Mouse (Mus musculus) midbrain, embryonic 10.5 days (tissue): ENCODE measurements at regions not wholly inside any gene's neighbourhood (a gene's known extent, or its start where the extent isn't known, plus 50 kb on each side); places are given as distances from the start of the nearest gene placed in this dataset.
A peak's percentile ranks its signal among the peaks of the same experiment; 100 is the strongest.
"Not testable (repeated sequence)": the region's sequence is repeated elsewhere in the genome, so short reads cannot be mapped to it uniquely, and the experiment has no call there.

Experiments used
- DNase-seq: peaks from one replicate; pipeline ENCODE4 v3.0.0-alpha.2; 2017; ENCODE audit warnings: low spot score
- H3K27ac ChIP-seq: fragments of 300-500 bp; sonication (generic); replicated peaks from 2 replicates; pipeline ENCODE4 v1.5.1; 2016; ENCODE audit warnings: mild to moderate bottlenecking
- H3K27me3 ChIP-seq: fragments of 300-500 bp; sonication (generic); 2 replicates; pipeline ENCODE4 v1.6.1; 2016; ENCODE audit warnings: low read depth, mild to moderate bottlenecking; ENCODE audit not compliant: poor library complexity, severe bottlenecking
- H3K36me3 ChIP-seq: fragments of 300-500 bp; sonication (generic); 2 replicates; pipeline ENCODE4 v1.6.1; 2016; ENCODE audit warnings: mild to moderate bottlenecking, moderate library complexity
- H3K4me1 ChIP-seq: fragments of 300-500 bp; sonication (generic); 2 replicates; pipeline ENCODE4 v1.6.1; 2016
- H3K4me3 ChIP-seq: fragments of 300-500 bp; sonication (generic); 2 replicates; pipeline ENCODE4 v1.5.1; 2016; ENCODE audit warnings: mild to moderate bottlenecking, moderate library complexity
- H3K9me3 ChIP-seq: fragments of 300-500 bp; sonication (generic); replicated peaks from 2 replicates; pipeline ENCODE4 v1.6.1; 2016; ENCODE audit warnings: mild to moderate bottlenecking
- WGBS: fragments of 180-500 bp; shearing (Covaris S2); methylation state at CpG from one replicate; pipeline ENCODE4 v1.1.7; 2016; 5-methylcytosine and 5-hydroxymethylcytosine counted together

DNA sequence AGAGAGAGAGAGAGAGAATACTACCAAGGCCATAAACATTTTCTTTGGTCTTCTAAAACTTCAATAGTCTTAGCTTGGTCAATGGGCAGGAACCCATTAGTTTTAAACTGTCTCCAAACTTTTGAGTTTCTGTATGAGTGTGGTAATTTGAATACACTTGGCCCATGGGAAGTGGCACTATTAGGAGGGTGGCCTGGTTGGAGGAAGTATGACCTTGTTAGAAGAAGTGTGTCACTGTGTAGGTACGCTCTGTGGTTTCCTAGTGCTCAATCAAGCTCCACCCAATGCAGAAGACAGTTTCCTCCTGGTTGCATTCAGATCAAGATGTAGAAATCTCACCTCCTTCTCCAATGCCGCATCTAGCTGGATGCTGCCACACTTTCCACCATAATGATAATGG, 94.5 kb upstream of the Ipo5 start:
- WGBS, result 95% methylated on average over 2 of the region's 2 CpGs
- H3K36me3 ChIP-seq, result no peaks in the 10 kb centered on the region
- no peaks in the 10 kb centered on the region for H3K27me3 ChIP-seq
- no peak overlapping the region for H3K27ac ChIP-seq
- no peaks in the 10 kb centered on the region for H3K9me3 ChIP-seq
- no peaks in the 10 kb centered on the region for H3K4me1 ChIP-seq
- H3K4me3 ChIP-seq, result no peak overlapping the region
- no peak for DNase-seq

- no peak overlapping the region for H3K4me3 ChIP-seq
- H3K27ac ChIP-seq, result no peak overlapping the region
- H3K4me1 ChIP-seq, result peaks cover 15% of the 10 kb centered on the region
- no peaks in the 10 kb centered on the region for H3K9me3 ChIP-seq
- no peaks in the 10 kb centered on the region for H3K36me3 ChIP-seq
- WGBS, result 91% methylated on average over 4 of the region's 4 CpGs
- H3K27me3 ChIP-seq, result no peaks in the 10 kb centered on the region
- no peak for DNase-seq
Measured at GRCm38 (mm10) chr14:120826187-120826586, 84.8 kb upstream of the Ipo5 start.

DNA sequence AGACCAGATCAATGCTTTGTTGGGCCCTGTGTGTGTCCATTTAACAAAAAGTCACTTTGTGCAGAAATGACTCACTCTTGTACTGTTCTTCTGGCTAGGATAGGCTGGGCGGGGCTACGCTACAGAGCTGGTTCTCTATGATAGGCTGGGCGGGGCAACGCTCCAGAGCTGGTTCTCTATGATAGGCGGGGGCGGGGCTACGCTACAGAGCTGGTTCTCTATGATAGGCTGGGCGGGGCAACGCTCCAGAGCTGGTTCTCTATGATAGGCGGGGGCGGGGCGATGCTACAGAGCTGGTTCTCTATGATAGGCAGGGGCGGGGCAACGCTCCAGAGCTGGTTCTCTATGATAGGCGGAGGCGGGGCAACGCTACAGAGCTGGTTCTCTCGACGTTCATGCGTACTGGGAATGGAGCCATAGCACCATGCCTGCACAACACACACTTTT, 80.6 kb upstream of the Ipo5 start:
- not testable (repeated sequence) for H3K27me3 ChIP-seq, H3K27ac ChIP-seq, H3K4me3 ChIP-seq, H3K36me3 ChIP-seq, H3K9me3 ChIP-seq
- peak; percentile 38 for DNase-seq
- H3K4me1 ChIP-seq, result peaks cover 26% of the 10 kb centered on the region
- WGBS, result 39% methylated on average over 20 of the region's 20 CpGs

- Histone ChIP-seq H3K4me1 (peaks cover 26% of the 10 kb centered on the region), H3K36me3 (no peaks in the 10 kb centered on the region), H3K27ac (no peak overlapping the region), H3K9me3 (no peaks in the 10 kb centered on the region), H3K27me3 (no peaks in the 10 kb centered on the region), H3K4me3 (no peak overlapping the region)
- WGBS, result 64% methylated on average over 5 of the region's 5 CpGs
- DNase-seq, result no peak
Measured at GRCm38 (mm10) chr14:120831397-120831796, 79.6 kb upstream of the Ipo5 start.

DNA sequence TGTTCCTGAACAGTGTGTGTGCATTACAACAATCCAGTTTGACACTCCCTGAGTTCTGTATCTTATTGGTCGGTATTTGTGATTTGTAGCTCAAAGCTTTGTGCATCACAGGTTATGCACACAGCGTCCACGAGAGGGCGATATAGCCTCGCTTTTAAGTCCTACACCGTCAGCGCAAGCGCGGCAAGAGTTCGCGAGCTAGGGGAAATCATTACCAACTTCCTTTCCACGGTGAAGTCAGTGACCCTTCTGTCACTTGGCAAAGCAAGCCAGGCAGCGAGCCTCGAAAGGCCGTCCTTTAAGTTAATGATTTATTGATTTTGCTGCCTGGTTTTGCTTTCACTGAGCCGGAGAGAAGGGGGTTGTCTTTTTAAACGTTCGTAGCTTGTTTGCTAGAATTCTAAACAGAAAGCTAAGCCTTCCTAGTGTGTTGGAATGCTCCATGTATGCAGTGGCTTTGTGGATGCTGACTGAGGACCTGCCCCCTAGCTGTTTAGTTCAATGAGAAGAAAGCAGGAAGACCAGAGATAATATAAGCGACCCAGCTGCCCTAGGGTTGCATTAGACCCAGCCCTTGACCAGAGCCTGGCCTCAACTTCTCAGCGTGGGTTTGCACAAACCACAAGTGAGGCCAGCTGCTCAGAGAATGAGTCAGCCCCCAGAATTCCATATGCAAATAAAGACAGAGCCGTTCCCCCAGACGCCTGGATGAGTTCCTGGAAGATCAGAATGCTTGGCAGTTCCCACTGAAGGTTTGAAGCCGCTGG, 79.0 kb upstream of the Ipo5 start:
- Histone ChIP-seq H3K9me3 (no peaks in the 10 kb centered on the region), H3K4me3 (peak overlapping the region; percentile 36), H3K4me1 (peaks cover 26% of the 10 kb centered on the region), H3K27ac (peak overlapping the region; percentile 75), H3K27me3 (no peaks in the 10 kb centered on the region), H3K36me3 (no peaks in the 10 kb centered on the region)
- peak; percentile 90 for DNase-seq
- WGBS, result 11% methylated on average over 23 of the region's 23 CpGs

DNA sequence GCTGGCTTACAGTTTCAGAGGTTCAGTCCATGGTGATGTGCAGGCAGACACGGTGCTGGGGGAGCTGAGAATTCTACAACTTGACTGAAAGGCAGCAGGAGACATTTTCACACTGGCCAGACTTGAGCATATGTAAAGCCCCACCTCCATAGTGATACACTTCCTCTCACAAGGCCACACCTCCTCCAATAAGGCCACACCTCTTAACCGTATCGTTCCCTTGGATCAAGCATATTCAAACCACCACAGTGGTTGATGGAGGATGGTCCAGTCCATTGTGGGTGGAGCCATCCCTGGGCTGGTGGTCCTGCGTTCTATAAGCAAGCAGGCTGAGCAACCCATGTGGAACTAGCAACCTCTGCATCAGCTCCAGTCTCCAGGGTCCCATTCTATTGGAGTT, 76.2 kb upstream of the Ipo5 start:
- no peaks in the 10 kb centered on the region for H3K27me3 ChIP-seq
- 87% methylated on average over 4 of the region's 4 CpGs for WGBS
- H3K27ac ChIP-seq, result no peak overlapping the region
- H3K4me1 ChIP-seq, result peaks cover 34% of the 10 kb centered on the region
- no peak for DNase-seq
- H3K4me3 ChIP-seq, result no peak overlapping the region
- no peaks in the 10 kb centered on the region for H3K9me3 ChIP-seq
- H3K36me3 ChIP-seq, result no peaks in the 10 kb centered on the region

DNA sequence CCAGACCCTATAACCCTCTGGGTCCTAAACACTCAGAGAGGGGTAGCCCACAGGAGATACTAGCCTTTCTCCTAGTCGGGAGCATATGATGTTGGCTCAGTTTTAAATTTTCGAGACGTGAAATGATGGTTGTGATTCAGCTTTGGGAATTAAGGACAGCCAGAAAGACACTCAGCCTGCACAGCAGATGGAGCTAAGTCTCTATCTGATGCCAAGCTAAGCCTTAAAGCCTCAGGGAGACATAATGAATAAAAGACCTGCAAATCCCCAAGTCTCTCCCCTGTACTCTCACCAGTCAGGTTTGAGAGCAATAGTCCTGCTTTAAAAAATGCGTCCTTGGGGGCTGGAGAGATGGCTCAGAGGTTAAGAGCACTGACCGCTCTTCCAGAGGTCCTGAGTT, 75.3 kb upstream of the Ipo5 start:
- H3K4me3 ChIP-seq, result no peak overlapping the region
- no peak overlapping the region for H3K27ac ChIP-seq
- no peaks in the 10 kb centered on the region for H3K9me3 ChIP-seq
- H3K4me1 ChIP-seq, result peaks cover 33% of the 10 kb centered on the region
- 78% methylated on average over 5 of the region's 5 CpGs for WGBS
- no peaks in the 10 kb centered on the region for H3K36me3 ChIP-seq
- DNase-seq, result no peak
- H3K27me3 ChIP-seq, result no peaks in the 10 kb centered on the region

DNA sequence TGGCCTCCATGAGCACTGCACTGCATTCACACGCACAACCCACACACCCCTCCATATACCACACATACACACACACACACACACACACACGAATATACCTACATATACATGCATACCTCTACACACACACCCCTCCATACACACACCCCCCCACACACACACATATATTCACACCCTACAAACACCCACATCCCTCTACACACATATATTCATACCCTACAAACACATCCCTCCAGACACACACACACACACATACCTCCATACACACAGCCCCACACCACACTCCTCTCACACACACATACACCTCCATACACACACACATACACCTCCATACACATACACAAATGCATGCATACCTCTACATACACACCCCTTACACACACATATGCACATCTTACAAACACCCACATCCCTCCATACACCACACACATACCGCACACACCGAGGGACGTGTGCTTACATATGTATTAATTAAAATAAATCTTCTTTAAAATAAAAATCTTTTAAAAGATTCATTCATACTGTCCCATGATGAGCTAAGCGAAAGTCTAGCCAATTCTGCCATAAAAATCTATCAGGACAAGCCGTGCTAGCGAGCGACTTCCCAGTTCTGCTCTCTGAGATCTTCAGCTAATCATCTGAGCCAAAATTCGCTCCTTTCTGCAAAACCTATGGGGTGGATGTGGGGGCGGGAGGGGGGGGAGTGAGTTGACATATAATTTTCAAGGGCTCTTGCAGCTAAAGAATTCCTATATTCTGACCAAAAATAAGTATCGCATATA, 74.3 kb upstream of the Ipo5 start:
- no peak for DNase-seq
- Histone ChIP-seq H3K4me3 (no peak overlapping the region), H3K36me3 (no peaks in the 10 kb centered on the region), H3K4me1 (peaks cover 26% of the 10 kb centered on the region), H3K9me3 (no peaks in the 10 kb centered on the region), H3K27ac (no peak overlapping the region), H3K27me3 (no peaks in the 10 kb centered on the region)
- WGBS, result 93% methylated on average over 12 of the region's 12 CpGs

GRCm38 (mm10) chr14:120840900-120841299, 70.1 kb upstream of the Ipo5 start:
- Histone ChIP-seq H3K4me3 (no peak overlapping the region), H3K36me3 (no peaks in the 10 kb centered on the region), H3K4me1 (peaks cover 15% of the 10 kb centered on the region), H3K27ac (no peak overlapping the region), H3K9me3 (no peaks in the 10 kb centered on the region), H3K27me3 (no peaks in the 10 kb centered on the region)
- WGBS, result 86% methylated on average over 6 of the region's 6 CpGs
- DNase-seq, result no peak

DNA sequence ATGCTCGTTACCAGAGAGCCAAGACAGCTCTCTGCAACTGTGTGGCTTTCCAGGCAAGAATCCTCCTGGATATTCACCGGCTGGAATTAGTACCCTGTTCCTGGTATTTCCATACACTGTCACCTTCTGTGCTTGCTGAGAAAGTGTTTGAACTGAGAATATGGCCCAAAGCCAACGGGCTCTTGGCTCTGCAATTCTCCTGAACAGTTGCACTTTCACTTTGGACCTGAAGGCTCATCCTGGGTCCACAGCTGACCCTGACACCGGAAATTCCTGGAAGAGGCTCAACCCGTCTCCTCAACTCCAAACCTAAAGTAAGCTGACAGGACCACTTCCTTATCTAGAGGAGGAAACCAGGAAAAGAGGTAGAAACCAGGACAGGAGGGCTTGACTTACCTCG, 69.7 kb upstream of the Ipo5 start:
- WGBS, result 89% methylated on average over 6 of the region's 6 CpGs

GRCm38 (mm10) chr14:120845172-120845571, 65.9 kb upstream of the Ipo5 start:
- DNase-seq, result no peak
- 69% methylated on average over 2 of the region's 2 CpGs for WGBS
- H3K4me1 ChIP-seq, result peaks cover 37% of the 10 kb centered on the region
- H3K27me3 ChIP-seq, result no peaks in the 10 kb centered on the region
- no peaks in the 10 kb centered on the region for H3K36me3 ChIP-seq
- H3K27ac ChIP-seq, result no peak overlapping the region
- H3K9me3 ChIP-seq, result no peaks in the 10 kb centered on the region
- H3K4me3 ChIP-seq, result no peak overlapping the region

More for the DNA sequence above, 69.7 kb upstream of the Ipo5 start:
- Histone ChIP-seq H3K27ac (no peak overlapping the region), H3K36me3 (no peaks in the 10 kb centered on the region), H3K27me3 (no peaks in the 10 kb centered on the region), H3K9me3 (no peaks in the 10 kb centered on the region), H3K4me3 (no peak overlapping the region), H3K4me1 (peaks cover 18% of the 10 kb centered on the region)
- DNase-seq, result no peak

DNA sequence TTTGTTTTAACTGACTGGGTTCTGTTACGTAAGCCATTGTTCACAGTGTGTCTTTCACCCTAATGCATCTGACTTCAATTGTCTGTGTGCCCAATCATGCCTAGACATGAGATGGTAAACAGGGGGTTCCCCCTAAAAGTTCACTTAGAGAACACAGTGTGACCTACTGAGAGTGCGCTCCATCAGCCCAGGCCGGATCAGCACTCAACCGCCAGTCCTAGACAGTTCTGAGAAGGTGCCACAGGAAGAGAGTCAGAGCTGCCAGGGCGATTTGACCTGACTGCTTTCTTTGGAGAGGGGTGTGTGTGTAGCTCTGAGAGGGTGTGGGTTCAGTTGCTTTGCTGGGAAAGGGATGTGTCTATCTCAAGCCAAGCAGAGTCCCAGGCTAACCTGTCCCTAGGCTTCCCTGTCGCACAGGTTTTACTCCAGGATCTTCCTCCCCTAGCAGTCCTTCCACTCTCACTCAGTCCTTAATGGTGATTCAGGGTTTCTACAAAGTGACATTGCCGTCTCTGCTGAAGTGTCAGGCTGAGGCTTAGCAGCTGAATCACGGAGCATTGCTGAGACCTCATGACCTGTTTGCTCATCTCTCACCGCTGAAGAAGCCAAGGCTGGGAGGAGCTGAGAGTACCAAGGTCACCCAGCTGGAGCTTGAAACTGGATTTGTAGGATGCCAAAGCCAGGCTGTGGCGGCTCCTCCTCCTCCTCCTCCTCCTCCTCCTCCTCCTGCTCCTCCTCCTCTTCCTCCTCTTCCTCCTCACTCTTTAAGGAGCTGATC, 64.8 kb upstream of the Ipo5 start:
- Histone ChIP-seq H3K9me3 (no peaks in the 10 kb centered on the region), H3K27ac (peak overlapping the region; percentile 46; the same call in 1 of the 2 replicates), H3K4me1 (peaks cover 41% of the 10 kb centered on the region), H3K36me3 (no peaks in the 10 kb centered on the region), H3K4me3 (no peak overlapping the region), H3K27me3 (no peaks in the 10 kb centered on the region)
- no peak for DNase-seq
- WGBS, result 63% methylated on average over 10 of the region's 10 CpGs
